Mouse (Mus musculus): Measurements from ENCODE around the gene Naa10.

DNA sequence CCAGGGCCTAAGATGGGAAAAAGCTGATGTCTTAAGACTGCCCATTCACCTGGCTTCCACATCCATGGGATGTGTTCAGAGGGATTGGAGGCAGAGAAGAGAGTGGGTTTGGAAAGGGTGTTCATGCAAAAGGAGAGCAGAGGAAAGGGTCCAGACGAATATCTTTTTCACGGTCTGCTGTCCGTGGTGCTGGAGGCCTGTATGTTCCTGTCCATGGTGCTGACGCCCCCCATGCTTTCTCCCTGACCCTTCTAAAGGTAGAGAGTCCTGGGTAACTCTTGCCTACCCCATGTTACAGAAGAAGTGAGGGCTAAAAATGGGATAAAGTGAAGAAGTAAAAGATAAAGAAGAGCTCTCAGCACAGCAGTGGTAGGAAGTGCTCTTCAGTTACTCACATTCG is 52.4 kb downstream of the Naa10 start:
- TF ChIP-seq CTCF (IDR thresholded peaks at IDR 0.05; ENCODE audit: low read depth) (no peak), EP300 (IDR thresholded peaks at IDR 0.05; ENCODE audit: low read depth) (no peak)

All from liver, embryonic 14.5 days (tissue).